Mouse (Mus musculus) limb, embryonic 12.5 days (tissue): ENCODE results near the gene Spata13. TPM values are rescaled to one million over a fixed set of nuclear protein-coding genes. Genes with fewer than 3 reads are reported as not detected.

Experiments
- ATAC-seq: fragments of 200-750 bp; cut with Nextera tagmentation; 2 replicates; pipeline ENCODE4 v1.8.0; 2017; ENCODE audit warnings: low read depth, moderate TSS enrichment; ENCODE audit not compliant: insufficient number of reproducible peaks, insufficient read depth, low FRiP score, low TSS enrichment
- H3K27ac ChIP-seq: fragments of 300-500 bp; sonication (generic); 2 replicates; pipeline ENCODE4 v1.5.1; 2016; ENCODE audit warnings: mild to moderate bottlenecking, moderate library complexity
- H3K27me3 ChIP-seq: fragments of 300-500 bp; sonication (generic); 2 replicates; pipeline ENCODE4 v1.6.1; 2016; ENCODE audit warnings: mild to moderate bottlenecking, moderate library complexity
- H3K36me3 ChIP-seq: fragments of 300-500 bp; sonication (generic); 2 replicates; pipeline ENCODE4 v1.6.1; 2016; ENCODE audit warnings: mild to moderate bottlenecking, moderate library complexity
- H3K4me1 ChIP-seq: fragments of 300-500 bp; sonication (generic); replicated peaks from 2 replicates; pipeline ENCODE4 v1.6.1; 2016
- H3K4me2 ChIP-seq: fragments of 300-500 bp; sonication (generic); 2 replicates; pipeline ENCODE4 v1.6.1; 2016; ENCODE audit warnings: mild to moderate bottlenecking, moderate library complexity
- H3K4me3 ChIP-seq: fragments of 300-500 bp; sonication (generic); replicated peaks from 2 replicates; pipeline ENCODE4 v1.5.1; 2016; ENCODE audit warnings: mild to moderate bottlenecking
- H3K9ac ChIP-seq: fragments of 300-500 bp; sonication (generic); replicated peaks from 2 replicates; pipeline ENCODE4 v1.6.1; 2016; ENCODE audit warnings: mild to moderate bottlenecking, moderate library complexity
- H3K9me3 ChIP-seq: fragments of 300-500 bp; sonication (generic); 2 replicates; pipeline ENCODE4 v1.6.1; 2016; ENCODE audit warnings: mild to moderate bottlenecking, moderate library complexity
- WGBS: fragments of 180-500 bp; shearing (Covaris S2); methylation state at CpG from one replicate; pipeline ENCODE4 v1.1.7; 2016; 5-methylcytosine and 5-hydroxymethylcytosine counted together
- polyA plus RNA-seq: library from polyadenylated mRNA; unstranded; fragments of >200 nt; fragmentation: Nextera tagmentation; extraction: Ambion mirVana; gene quantifications from 2 replicates; pipeline ENCODE4 v1.2.1, GENCODE M21; 2016

Spata13 gene
- polyA plus RNA-seq, 1 experiment from 2014 or later: 14.2 TPM

DNA sequence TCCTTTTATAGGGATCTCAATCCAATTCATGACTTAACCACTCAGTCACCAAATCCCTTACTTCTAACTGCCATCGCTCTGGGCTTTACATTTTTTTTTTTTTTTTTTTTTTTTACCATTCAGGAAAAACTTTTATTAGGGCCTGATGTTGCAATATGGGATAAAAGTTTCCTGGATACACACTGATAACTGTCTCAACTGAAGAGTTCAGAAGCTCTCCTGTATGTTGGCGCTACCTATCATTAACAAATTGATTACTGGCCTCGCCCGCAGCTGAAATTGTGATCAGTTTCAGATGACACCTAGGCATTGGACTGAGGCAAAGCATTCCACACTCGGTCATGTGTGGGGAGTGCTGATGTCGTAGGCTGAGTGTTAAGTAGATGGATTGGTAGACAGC, 7.3 kb downstream of the Spata13 start:
- Histone ChIP-seq H3K9me3 (no peaks in the 10 kb centered on the region), H3K36me3 (no peaks in the 10 kb centered on the region), H3K27me3 (no peaks in the 10 kb centered on the region; the same call in 1 of the 2 replicates), H3K4me1 (peaks cover 20% of the 10 kb centered on the region), H3K9ac (no peak overlapping the region), H3K4me2 (no peak overlapping the region), H3K27ac (no peak overlapping the region), H3K4me3 (no peak overlapping the region)
- no peak for ATAC-seq
- WGBS: 81% methylated on average over 6 of the region's 6 CpGs

DNA sequence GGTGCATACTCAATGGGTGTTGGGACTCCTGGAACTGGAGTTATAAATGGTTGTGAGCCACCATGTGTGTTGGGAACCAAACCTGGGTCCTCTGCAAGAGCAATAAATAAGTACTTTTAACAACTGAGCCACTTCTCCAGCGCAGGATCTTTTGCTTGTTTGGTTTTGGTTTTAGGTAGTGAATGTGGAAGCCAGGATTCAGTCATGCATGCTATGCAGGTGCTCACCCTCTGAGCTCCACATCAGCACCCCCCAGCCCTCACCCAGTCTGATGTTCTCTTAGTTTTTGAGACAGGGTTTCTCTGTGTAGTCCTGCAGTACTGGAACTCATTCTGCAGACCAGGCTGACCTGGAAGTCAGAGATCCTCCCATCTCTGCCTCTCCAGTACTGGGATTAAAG, 8.3 kb downstream of the Spata13 start:
- Histone ChIP-seq H3K27me3 (no peaks in the 10 kb centered on the region), H3K27ac (no peak overlapping the region), H3K4me3 (no peak overlapping the region), H3K4me1 (peaks cover 11% of the 10 kb centered on the region), H3K9me3 (no peaks in the 10 kb centered on the region), H3K4me2 (no peak overlapping the region), H3K9ac (no peak overlapping the region), H3K36me3 (no peaks in the 10 kb centered on the region)
- ATAC-seq: no peak
- WGBS: 86% methylated on average over 1 of the region's 1 CpGs

DNA sequence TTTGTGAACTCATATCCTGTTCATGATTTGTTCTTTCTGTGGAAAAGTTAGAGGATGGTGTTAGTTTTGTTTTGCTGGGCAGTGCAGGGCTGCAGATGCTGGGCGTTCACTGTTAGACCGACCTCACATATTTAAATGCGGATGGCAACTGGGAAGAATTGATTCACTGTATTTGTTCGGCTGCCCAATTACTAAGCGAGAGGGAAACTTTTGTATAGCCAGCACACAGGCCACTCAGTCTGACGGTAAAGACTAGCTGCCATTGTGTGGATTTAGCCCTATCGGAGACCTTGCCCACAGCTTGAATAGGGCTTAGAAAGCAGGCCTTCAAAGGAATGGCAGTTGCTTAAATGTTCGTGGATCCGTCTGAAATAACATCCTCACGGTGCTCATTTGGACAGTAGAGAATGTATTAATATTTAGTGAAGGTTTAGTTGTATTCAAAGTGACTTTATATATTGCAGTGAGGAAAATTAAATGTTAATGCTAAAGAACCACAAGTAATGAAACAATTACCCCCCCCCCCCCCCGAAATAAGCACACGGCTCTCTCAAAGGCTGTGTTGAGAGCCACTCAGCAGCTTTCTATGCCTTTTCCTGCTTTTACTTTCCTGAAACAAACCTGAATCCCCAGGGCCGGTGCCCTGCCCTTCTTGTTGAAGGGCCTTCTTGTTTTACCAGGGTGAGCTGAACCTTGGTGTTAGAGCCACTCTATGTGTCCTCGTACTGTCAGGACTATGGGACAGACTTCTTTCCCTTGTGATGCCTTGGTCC, 9.5 kb downstream of the Spata13 start:
- Histone ChIP-seq H3K27ac (peak overlapping the region; percentile 7; the same call in 1 of the 2 replicates), H3K9ac (no peak overlapping the region), H3K4me2 (no peak overlapping the region), H3K36me3 (no peaks in the 10 kb centered on the region), H3K27me3 (no peaks in the 10 kb centered on the region), H3K4me3 (no peak overlapping the region), H3K4me1 (peaks cover 3% of the 10 kb centered on the region; the same call in 1 of the 2 replicates), H3K9me3 (no peaks in the 10 kb centered on the region)
- no peak for ATAC-seq
- WGBS: 80% methylated on average over 14 of the region's 14 CpGs

DNA sequence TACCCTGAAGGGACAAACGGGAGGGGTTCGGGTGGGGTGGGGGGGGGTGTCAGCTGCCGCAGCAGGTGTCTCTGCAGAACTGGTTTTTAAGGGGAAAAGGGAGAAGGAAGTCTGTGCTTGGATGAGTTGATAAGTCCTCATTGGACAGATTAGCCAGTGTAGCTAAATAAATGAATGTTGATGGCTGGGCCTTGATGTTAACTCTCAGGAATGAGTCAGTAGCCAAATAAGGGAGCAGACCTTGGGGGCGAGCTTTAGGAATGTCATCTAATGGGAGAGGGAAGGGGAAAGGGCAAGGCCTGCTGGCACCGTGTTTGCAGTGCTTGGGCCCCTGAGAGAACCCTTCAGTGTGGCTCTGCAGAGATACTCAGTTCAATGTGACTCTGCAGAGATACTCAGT, 12.6 kb downstream of the Spata13 start:
- 64% methylated on average over 5 of the region's 5 CpGs for WGBS
- Histone ChIP-seq H3K4me1 (peaks cover 3% of the 10 kb centered on the region; the same call in 1 of the 2 replicates), H3K27me3 (no peaks in the 10 kb centered on the region), H3K4me2 (no peak overlapping the region), H3K4me3 (no peak overlapping the region), H3K9me3 (no peaks in the 10 kb centered on the region), H3K36me3 (no peaks in the 10 kb centered on the region), H3K9ac (no peak overlapping the region), H3K27ac (no peak overlapping the region)
- no peak for ATAC-seq

DNA sequence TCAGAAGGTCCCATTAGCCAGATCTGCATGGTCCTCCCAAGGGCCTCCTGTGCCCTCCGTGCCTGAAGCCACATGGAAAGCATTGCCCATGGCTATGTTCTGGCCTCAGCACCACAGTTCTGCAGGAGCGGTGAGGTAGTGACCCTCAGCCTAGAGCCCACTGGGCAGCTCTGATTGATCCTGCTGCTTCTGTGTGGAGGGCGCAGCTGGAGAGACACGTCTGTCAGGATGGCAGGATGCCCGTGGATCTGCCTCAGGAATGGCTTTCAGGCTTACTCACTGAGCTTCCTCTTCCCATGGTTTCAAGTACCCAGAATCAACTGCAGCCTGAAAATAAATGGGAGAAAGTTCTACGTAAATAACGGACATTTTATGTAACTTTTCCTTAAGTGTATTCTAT, 14.1 kb downstream of the Spata13 start:
- no peak overlapping the region for H3K9ac ChIP-seq
- ATAC-seq: no peak
- H3K27me3 ChIP-seq: no peaks in the 10 kb centered on the region
- H3K9me3 ChIP-seq: no peaks in the 10 kb centered on the region
- no peak overlapping the region for H3K27ac ChIP-seq
- H3K4me1 ChIP-seq: peaks cover under 1% of the 10 kb centered on the region; the same call in 1 of the 2 replicates
- no peak overlapping the region for H3K4me2 ChIP-seq
- H3K4me3 ChIP-seq: no peak overlapping the region
- no peaks in the 10 kb centered on the region for H3K36me3 ChIP-seq
- WGBS: 90% methylated on average over 7 of the region's 7 CpGs

DNA sequence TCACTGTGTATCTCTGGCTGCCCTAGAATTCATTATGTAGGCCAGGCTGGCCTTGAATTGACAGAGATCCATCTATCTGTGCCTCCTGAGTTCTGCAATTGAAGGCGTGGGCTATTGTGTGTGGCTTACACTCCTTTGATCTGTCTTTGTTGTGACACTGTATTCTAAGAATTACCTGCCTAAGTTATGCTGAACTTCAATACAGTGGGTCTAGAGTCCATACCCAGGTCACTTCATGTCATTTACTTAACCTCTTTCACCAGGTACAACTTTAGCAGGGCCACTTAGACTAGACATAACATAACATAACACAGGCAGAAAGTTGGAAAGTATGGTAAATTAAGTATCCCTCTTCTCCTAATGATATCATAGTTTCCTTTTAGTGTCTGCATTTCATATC, 15.2 kb downstream of the Spata13 start:
- H3K4me1 ChIP-seq: no peaks in the 10 kb centered on the region; the same call in 1 of the 2 replicates
- H3K9me3 ChIP-seq: no peaks in the 10 kb centered on the region
- WGBS: 91% methylated on average over 1 of the region's 1 CpGs
- no peak overlapping the region for H3K4me2 ChIP-seq
- H3K27me3 ChIP-seq: no peaks in the 10 kb centered on the region
- H3K27ac ChIP-seq: no peak overlapping the region
- H3K9ac ChIP-seq: no peak overlapping the region
- ATAC-seq: no peak
- no peak overlapping the region for H3K4me3 ChIP-seq
- H3K36me3 ChIP-seq: no peaks in the 10 kb centered on the region

DNA sequence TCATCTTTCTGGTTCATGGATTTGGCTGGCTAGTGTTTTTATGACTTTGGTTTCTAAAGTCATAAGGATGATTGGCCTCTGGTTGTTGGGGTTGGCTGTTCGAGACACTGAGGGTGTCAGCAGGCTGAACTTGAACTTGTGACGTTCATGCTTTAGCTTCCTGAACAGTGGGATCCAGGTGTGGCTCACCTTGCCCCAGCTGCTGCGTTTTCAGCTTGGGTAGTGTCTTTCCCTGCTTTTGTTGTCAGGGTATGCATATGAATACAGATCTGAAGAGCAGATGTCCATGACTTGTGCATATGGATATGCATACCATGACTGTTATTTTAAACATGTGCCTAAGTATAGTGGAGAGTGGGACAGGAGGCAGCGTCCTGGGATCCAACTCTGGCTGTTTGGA, 19.4 kb downstream of the Spata13 start:
- Histone ChIP-seq H3K9me3 (no peaks in the 10 kb centered on the region), H3K4me2 (no peak overlapping the region), H3K4me3 (no peak overlapping the region), H3K27ac (no peak overlapping the region), H3K36me3 (no peaks in the 10 kb centered on the region), H3K9ac (no peak overlapping the region), H3K4me1 (peaks cover 17% of the 10 kb centered on the region; the same call in 1 of the 2 replicates), H3K27me3 (no peaks in the 10 kb centered on the region)
- ATAC-seq: no peak
- 80% methylated on average over 4 of the region's 4 CpGs for WGBS

DNA sequence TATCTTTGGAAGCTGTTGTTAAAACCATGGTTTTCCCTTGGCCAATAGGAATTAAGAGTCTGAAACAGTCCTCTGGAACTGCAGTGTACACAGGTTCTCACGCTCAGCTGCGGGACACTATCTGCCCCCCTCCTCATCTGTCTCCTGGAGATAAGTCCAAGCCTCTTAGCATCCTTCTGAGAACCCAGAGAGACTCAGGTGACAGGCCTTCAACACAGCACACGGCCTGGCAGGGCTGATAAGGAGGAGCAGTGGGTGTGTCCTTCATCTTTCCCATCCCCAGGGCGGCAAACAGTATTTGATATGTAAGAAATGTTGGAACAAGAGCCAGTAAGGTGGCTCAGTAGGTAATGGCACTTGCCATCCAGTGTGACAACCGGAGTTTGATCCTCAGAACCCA, 20.2 kb downstream of the Spata13 start:
- no peaks in the 10 kb centered on the region for H3K9me3 ChIP-seq

DNA sequence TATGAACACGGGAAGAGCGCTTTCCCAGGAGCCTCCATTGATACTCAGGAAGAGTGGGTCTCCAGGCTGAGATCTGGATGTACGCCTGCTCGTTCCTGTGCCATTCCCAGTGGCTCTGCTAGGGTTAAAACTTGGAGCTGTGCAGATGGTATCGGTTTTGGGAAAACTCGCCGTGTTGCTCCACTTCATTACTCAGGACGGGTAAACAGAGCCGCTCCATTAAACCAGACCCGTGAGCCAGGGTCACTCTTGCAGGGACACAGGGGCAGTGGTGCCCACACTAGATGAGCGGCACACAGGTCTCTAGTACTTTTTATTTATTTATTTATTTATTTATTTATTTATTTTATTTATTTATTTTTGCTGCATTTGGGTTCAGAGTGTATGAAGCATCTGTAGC, 20.9 kb downstream of the Spata13 start:
- Histone ChIP-seq H3K9ac (no peak overlapping the region), H3K27me3 (no peaks in the 10 kb centered on the region), H3K4me2 (no peak overlapping the region), H3K36me3 (no peaks in the 10 kb centered on the region), H3K4me1 (peaks cover 17% of the 10 kb centered on the region; the same call in 1 of the 2 replicates), H3K27ac (no peak overlapping the region), H3K4me3 (no peak overlapping the region), H3K9me3 (no peaks in the 10 kb centered on the region)
- ATAC-seq: no peak
- 58% methylated on average over 11 of the region's 11 CpGs for WGBS

More for the DNA sequence above, 20.2 kb downstream of the Spata13 start:
- Histone ChIP-seq H3K4me1 (peaks cover 17% of the 10 kb centered on the region; the same call in 1 of the 2 replicates), H3K4me3 (no peak overlapping the region), H3K27me3 (no peaks in the 10 kb centered on the region), H3K36me3 (no peaks in the 10 kb centered on the region), H3K27ac (no peak overlapping the region), H3K4me2 (no peak overlapping the region), H3K9ac (no peak overlapping the region)
- WGBS: 82% methylated on average over 5 of the region's 5 CpGs
- ATAC-seq: no peak

DNA sequence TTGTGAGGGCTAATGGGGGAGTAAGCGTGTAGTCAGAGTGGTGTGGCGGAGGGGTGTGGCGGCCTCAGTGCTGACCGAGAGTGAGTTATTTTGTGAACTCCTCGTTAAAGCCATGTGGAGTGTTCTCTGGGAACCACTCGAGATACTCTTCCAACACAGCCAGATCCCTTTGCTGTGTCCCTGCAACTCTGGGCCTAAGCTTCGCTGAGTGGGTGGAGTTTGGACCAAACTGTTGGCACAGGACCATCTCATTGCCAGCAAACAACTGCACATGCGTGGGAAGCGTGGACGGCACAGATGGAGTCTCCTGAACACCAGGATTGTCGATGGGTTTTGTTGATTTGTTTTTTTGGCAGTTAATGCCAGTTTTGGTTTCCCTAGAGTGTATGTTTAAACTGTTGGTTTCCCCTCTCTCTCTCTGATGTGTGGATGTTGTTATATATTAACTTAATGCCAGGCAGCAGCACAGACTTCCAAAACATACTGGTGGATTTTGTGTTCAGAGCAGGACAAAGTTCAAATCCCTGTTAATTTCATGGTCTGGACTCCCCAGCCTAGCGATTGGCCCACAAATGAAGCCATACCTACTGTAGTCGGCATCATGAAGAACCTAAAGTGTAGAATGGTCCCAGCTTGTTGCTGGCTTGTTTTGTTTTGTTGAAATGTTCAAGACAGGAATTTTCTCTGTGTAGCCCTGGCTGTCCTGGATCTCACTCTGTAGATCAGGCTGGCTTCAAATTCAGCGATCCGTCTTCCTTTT, 22.3 kb downstream of the Spata13 start:
- peaks cover 17% of the 10 kb centered on the region; the same call in 1 of the 2 replicates for H3K4me1 ChIP-seq
- ATAC-seq: no peak
- no peak overlapping the region for H3K9ac ChIP-seq
- H3K4me2 ChIP-seq: no peak overlapping the region
- H3K9me3 ChIP-seq: no peaks in the 10 kb centered on the region
- H3K27ac ChIP-seq: no peak overlapping the region
- H3K36me3 ChIP-seq: no peaks in the 10 kb centered on the region
- no peaks in the 10 kb centered on the region for H3K27me3 ChIP-seq
- no peak overlapping the region for H3K4me3 ChIP-seq
- 77% methylated on average over 15 of the region's 15 CpGs for WGBS

DNA sequence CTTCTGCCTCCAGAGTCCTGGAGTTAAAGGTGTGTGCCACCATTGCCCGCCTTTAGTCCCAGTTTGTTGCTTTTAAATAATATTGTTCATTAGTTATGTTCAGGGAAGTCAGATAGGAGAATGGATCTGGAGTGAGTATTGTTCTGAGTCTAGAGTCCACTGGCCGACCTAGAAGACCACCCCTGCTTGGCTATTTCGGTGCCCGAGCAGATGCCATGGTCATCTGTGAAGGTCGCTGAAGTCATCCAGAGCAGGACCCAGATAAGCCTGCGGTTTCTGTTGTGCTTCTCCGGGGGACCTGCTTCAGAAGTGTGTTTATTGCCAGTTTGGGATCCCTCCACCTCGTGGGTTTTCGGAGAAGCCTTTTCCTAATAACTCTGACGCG, 22.9 kb downstream of the Spata13 start:
- H3K9me3 ChIP-seq: no peaks in the 10 kb centered on the region
- peaks cover 17% of the 10 kb centered on the region; the same call in 1 of the 2 replicates for H3K4me1 ChIP-seq
- no peak overlapping the region for H3K27ac ChIP-seq
- H3K27me3 ChIP-seq: no peaks in the 10 kb centered on the region
- H3K4me3 ChIP-seq: no peak overlapping the region
- ATAC-seq: no peak
- H3K9ac ChIP-seq: no peak overlapping the region
- H3K4me2 ChIP-seq: no peak overlapping the region
- H3K36me3 ChIP-seq: no peaks in the 10 kb centered on the region
- WGBS: 80% methylated on average over 11 of the region's 11 CpGs
